Mouse (Mus musculus) urinary bladder, postnatal 14 days (tissue): ENCODE data around the gene Aaas.

Experiments used
- DNase-seq: peaks from one replicate; pipeline ENCODE4 v3.0.0; 2021; ENCODE audit warnings: low spot score

Aaas gene

DNA sequence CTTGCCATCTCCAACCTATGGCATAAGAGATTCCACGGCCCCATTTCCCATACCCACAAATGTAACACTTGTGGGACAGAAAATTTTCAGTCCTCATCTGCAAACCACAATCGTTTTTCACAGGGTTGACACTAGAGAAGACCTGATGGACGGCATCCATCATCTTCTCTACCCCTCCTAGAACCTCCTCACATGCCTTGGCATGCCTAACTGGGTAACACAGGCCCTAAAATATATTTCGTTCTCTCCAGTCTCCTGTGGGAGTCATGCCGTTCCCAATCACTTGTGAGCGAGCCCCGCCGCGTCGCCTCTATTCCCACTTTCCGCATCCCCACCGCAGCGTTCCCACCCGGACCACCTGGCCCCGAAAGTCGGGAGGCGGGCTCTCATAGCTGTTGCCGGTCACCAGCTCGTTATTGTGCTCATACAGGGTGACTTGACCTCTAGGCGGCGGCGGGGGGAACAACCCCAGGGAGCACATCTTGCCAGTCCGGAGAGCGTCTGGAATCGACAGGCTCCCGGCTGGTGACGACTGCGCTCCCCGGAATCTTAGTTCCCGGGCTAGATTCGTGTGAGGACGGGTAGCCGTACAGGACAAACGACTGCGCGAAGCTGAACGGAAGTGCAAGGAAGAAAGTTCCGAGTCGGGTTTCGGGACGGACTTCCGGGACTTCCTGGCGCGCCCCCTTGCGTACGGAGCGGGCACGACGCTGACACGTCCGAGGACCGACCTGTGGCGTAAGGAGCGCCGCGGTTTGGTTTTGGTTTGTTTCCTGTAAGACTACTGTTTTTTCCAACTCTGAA is at the start of gene Aaas:
Gene Aaas, minus strand, starts transcription at position 634 of the 804 bp plus-strand sequence.
- peak; percentile 96 for DNase-seq

DNA sequence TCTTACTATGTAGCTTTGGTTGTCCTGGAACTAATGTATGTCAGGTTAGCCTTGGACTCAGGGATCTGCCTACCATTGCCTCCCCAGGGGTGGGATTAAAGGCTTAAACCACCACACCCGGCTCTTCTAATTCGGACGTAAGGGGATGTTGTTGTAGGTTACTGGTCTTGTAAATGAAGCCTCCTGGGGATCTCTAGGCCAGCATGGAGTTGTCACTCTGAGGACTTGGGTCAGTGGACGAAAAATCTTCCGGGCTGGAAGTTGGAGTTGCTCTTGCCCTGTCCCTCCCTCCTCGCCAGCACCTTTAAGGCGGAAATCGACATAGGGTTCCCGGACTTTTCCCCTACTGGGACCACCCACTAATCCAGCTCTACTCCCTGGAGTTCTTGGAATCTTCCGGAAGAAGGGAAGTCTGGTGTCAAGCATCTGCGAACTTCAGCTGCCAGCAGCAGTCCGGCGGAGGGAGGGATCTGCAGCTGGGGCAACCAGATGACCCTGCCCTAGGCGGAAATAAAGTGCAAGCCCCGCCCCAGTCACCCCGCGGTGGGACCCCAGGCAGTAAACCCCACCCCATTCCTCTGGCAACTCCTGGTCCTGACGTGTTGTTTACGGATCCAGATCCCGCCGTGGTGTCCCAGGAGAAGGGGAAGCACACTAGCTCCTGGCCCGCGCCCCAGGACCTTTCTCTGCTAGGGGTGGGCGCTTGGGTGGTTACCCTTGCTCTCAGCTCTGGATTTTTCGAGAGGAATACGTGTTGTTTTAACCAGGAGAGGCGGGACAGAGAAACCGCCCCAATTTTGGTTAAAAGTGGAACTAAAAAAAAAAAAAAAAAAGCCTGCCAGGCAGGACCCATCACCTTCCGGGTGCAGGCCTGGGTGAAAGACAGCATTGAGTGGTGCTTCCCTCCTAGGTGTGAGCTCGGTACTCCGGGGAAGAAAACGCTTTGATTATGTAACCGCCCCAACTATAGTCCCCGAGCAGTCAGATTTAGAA is 49.0 kb upstream of the Aaas start:
- DNase-seq: peak; percentile 92

DNA sequence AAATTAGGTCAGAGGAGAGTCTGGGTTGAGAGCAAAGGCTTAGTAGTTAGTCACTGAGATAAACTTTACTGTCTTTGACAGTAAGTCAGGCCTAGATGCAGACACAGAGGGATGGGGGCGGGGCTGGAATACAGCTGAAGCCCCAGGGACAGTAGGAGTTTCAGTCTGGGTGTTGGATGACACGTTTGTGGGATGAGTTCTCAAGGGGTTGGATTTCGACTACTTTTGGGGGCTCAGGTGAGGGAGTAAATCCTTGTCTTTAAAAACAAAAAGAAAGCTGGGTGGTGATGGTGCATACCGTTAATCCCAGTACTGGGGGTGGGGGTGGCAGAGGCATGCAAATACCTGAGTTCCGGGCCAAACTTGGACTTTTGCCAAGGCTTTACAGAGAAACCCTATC is 48.1 kb upstream of the Aaas start:
- peak; percentile 35 for DNase-seq

DNA sequence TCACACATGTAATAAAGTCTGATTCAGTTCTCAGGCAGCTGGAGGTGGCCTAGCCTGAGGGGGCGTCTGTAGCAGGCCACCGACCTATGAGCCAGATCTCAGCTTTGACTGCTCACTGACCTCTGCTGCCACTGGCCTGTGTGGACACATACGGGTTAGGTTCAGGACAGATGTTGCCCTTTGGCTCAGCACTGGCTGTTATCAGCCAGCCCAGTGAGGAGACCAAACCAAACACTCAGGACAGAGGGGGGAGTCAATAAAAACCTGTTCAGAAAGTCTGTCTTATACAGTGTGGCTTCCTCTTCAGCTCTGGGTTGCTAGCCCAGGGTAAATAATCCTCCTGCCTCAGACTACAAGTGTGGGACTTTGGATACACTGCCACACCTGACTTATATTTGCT is 44.5 kb upstream of the Aaas start:
- no peak for DNase-seq

DNA sequence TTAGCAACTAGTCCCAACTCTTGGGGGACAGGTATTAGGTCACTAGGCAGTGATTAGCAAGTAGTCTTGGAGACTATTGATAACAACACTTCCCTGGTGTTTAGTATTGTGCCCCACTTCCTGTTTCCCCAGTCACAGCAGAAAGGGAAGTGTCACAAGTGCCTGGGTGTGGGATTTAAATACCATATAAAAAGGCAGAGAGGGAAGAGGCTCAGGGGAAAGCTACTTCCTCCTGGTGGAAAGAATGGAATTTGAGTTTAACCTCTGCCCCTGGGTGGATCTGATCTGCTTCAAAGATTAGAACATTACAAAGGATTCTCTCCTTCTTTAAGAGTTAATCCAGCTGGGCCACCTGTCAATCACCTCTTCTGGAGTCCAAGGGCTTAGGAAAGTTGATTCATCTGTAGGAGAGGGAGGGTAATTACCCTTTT is 43.0 kb upstream of the Aaas start:
- no peak for DNase-seq

GRCm38 (mm10) chr15:102392520-102392919 is 41.9 kb upstream of the Aaas start:
- no peak for DNase-seq

DNA sequence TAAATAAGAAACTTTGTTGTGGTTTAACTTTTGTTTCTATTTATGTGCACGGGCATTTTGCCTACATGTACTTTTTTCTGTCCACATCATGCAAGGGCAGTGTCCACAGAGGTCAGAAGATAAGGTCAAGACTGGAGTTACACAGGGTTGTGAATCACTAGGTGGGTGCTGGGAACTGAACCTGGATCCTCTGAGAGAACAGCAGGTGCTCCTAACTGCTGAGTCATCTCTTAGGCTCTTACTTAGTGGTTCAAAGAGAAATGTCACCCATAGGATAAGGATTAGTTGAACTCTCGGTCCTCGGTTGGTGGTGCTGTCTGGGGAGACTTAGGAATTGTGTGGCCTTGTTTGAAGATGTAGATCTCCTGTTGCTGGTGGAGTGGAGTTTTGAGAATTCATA is 38.4 kb upstream of the Aaas start:
- no peak for DNase-seq

DNA sequence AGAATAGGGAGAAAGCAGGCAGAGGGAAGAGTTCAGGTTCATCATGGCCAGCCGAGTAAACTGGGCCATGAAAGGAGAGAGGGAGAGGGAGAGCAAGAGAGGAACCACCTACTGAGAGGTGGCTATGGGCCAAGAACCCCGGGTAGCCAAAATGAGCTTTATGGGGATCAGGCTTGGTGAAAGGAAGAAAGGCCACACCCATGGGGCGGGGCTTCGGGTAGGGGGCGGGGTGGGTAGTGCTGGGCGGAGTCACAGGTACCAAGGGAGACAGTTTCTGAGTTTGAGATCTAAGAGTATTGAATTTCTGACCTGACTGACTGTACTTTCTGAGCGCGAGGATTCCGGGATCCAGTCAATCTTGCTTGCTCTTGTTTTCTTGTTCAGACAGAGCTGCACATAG is 36.1 kb upstream of the Aaas start:
- no peak for DNase-seq

- DNase-seq: no peak
These were observed 33.1 kb upstream of the Aaas start for GRCm38 (mm10) chr15:102383671-102384070.

GRCm38 (mm10) chr15:102381575-102381974 is 31.0 kb upstream of the Aaas start:
- DNase-seq: peak; percentile 85

- peak; percentile 46 for DNase-seq
These were observed 27.3 kb upstream of the Aaas start for GRCm38 (mm10) chr15:102377810-102378262.

GRCm38 (mm10) chr15:102377163-102377543 is 26.6 kb upstream of the Aaas start:
- DNase-seq: peak; percentile 87

DNA sequence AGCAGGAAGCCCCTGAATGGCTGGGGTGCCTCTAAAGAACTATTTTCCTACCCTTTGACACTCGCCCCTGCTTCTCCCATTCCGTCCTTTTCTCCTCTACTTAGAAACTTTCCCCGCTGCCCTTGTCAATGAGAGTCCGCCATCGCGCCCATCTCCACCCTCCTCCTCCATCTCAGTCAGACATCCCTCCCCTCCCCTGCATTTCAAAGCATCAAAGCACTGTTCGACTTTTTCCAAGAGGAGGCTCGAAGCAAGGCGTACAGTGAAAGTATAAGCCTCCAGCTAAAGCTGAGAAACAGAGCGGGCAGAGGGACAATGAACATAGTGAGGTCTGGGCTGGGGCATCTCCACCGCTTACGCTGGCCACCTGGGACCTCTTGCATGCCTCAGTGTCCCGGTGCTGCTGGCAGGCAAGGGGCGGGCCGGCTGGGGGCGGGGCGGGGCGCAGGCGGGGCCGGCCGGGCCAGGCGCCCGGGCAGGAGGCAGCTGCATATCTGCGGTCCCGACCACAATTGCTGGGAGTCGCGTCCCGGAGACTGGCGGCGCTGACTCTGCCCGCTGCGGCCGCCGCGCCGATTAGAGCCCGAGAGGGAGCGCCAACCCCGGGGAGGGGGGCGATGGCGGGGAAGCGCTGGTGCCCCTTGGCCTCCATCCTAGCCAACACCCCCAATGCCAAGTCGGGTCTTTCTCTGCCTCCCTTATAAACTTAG is 26.0 kb upstream of the Aaas start:
- peak; percentile 53 for DNase-seq

GRCm38 (mm10) chr15:102370727-102371126 is 20.2 kb upstream of the Aaas start:
- DNase-seq: no peak

DNA sequence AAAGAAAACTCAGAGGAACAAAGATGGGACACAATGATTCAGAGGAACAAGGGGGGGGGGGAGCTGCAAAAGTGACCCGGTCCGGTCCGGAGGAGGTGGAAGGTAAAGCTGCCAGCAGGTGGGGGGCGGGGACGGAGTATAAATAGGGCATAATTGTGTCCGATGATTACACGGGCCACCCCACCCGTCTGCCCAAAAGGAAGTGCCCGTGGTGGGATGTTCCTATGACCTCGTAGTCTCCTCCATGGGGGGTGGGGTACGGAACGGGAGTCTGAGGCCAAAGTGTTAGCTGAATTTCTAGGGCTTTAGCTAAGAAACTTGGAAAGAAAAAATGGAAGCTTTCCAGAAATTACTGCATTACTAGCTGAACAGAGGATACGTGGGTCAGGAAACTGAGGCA is 19.4 kb upstream of the Aaas start:
- DNase-seq: no peak

- no peak for DNase-seq
These were observed 16.3 kb upstream of the Aaas start, which contains the start of gene Sp7 for GRCm38 (mm10) chr15:102366733-102367344. Gene Sp7, minus strand, starts transcription at chr15:102367182.

DNA sequence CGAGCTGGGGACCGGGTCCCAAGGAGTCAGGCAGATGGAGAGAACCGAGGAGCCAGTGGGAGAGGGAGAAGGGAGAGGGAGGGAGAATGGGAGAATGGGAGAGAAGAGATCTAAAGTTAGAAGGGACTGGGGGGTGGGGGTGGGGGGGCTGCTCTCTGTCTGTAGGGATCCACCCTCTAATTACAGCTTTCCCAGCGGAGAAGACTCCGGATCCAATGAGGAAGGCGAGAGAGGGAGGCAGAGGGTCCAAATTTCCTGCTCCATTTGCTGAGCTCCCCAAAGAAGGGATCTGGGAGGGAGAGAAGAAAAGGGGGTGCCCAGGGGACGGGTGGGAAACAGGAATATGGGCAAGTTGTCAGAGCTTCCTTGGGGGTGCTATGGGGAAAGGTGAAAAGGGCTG is 15.7 kb upstream of the Aaas start:
- DNase-seq: no peak

- DNase-seq: no peak
These were observed 14.1 kb upstream of the Aaas start for GRCm38 (mm10) chr15:102364678-102365077.

DNA sequence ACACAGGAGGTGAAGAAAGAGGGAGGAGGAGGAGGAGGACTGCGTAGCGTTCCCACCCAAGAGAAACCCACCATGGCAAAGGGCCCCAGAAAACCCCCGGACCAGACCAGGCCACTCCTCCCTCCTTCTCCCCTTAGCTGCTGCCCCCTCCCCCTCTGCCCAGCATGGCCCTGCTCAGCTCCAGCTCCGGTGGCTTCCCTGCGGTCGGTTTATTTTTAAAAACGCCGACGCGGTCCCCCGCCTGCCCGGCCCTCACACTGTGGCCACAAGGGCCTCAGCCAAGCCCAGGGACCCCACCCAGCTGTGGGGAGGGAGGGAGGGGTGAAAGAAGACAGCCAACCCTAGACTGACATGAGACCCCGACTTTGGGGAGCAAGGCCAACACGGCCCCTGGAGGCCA is 12.1 kb upstream of the Aaas start:
- no peak for DNase-seq

DNA sequence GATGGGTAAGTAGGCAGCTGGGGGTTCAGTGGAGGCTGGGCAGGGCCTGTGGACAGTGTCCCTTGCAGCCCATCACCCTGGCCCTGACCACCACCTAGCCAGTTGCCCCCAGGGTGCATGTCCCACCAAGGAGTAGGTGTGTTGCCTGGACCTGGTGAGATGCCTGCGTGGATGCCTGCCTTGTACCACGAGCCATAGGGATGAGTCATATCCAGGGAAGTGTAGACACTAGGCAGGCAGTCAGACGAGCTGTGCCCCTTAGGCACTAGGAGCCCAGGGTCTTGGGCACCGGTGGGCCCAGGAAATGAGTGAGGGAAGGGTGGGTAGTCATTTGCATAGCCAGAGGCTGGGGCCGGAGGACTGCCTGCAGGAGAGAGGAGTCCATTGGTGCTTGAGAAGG is 8.3 kb upstream of the Aaas start:
- no peak for DNase-seq

DNA sequence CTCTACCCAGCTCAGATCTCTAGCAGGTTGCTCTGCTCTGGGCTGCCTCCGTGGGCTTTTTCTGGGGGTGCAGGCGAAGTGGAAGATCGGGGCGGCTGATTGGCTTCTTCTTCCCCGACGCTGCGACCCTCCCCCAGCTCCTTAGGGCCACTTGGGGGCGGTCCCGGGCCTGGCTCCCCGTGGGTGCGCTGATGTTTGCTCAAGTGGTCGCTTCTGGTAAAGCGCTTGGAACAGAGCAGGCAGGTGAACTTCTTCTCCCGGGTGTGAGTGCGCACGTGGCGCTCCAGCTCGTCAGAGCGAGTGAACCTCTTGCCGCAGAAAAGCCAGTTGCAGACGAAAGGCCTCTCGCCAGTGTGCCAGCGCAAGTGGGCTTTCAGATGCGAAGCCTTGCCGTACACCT is 7.6 kb upstream of the Aaas start:
- DNase-seq: no peak
